Mouse (Mus musculus): ENCODE measurements around the gene 6030452D12Rik.

GRCm38 (mm10) chr8:106512475-106513150 lies 12.3 kb downstream of the 6030452D12Rik start:
- TF ChIP-seq CTCF (conservative IDR thresholded peaks at IDR 0.05; ENCODE audit: low read length) (no peak), NANOG (IDR thresholded peaks at IDR 0.05; ENCODE audit: borderline replicate concordance, low read length) (no peak)
